Mouse (Mus musculus) cerebellum, postnatal 14 days (tissue): ENCODE results near the gene Pard3b.

Source experiments
- DNase-seq, 2 experiments: peaks; one replicate each; pipeline ENCODE4 v3.0.0; 2021; ENCODE audit warnings: mixed read lengths in 2 of 2

Pard3b gene

GRCm38 (mm10) chr1:62411368-62411767, 772.7 kb downstream of the Pard3b start:
- DNase-seq: no peak

GRCm38 (mm10) chr1:62412019-62412418, 773.4 kb downstream of the Pard3b start:
- DNase-seq: no peak

- no peak for DNase-seq
Measured at GRCm38 (mm10) chr1:62412988-62413387, 774.4 kb downstream of the Pard3b start.

- no peak for DNase-seq
Measured at GRCm38 (mm10) chr1:62414521-62414920, 775.9 kb downstream of the Pard3b start.

- DNase-seq: no peak
Measured at GRCm38 (mm10) chr1:62416627-62417374, 778.2 kb downstream of the Pard3b start.

- no peak for DNase-seq
Measured at GRCm38 (mm10) chr1:62422896-62423650, 784.4 kb downstream of the Pard3b start.

GRCm38 (mm10) chr1:62425369-62425768, 786.7 kb downstream of the Pard3b start:
- no peak for DNase-seq

- no peak for DNase-seq
Measured at GRCm38 (mm10) chr1:62428736-62429135, 790.1 kb downstream of the Pard3b start.

- no peak for DNase-seq
Measured at GRCm38 (mm10) chr1:62429333-62430182, 790.9 kb downstream of the Pard3b start.

- DNase-seq: no peak
Measured at GRCm38 (mm10) chr1:62431054-62431453, 792.4 kb downstream of the Pard3b start.

GRCm38 (mm10) chr1:62433891-62434290, 795.3 kb downstream of the Pard3b start:
- no peak for DNase-seq

- no peak for DNase-seq
Measured at GRCm38 (mm10) chr1:62435844-62436243, 797.2 kb downstream of the Pard3b start.

- DNase-seq: no peak
Measured at GRCm38 (mm10) chr1:62436304-62436703, 797.7 kb downstream of the Pard3b start.

- DNase-seq: no peak
Measured at GRCm38 (mm10) chr1:62437493-62437892, 798.9 kb downstream of the Pard3b start.

GRCm38 (mm10) chr1:62444406-62444805, 805.8 kb downstream of the Pard3b start:
- DNase-seq: no peak

- no peak for DNase-seq
Measured at GRCm38 (mm10) chr1:62446818-62447217, 808.2 kb downstream of the Pard3b start.

GRCm38 (mm10) chr1:62449193-62449875, 810.7 kb downstream of the Pard3b start:
- peak; percentile 10 to 55 for DNase-seq

- no peak for DNase-seq
Measured at GRCm38 (mm10) chr1:62465536-62465935, 826.9 kb downstream of the Pard3b start.

GRCm38 (mm10) chr1:62466544-62466943, 827.9 kb downstream of the Pard3b start:
- DNase-seq: no peak

GRCm38 (mm10) chr1:62483059-62483458, 844.4 kb downstream of the Pard3b start:
- no peak for DNase-seq

GRCm38 (mm10) chr1:62488871-62489270, 850.2 kb downstream of the Pard3b start:
- DNase-seq: no peak

- DNase-seq: no peak
Measured at GRCm38 (mm10) chr1:62499146-62499545, 860.5 kb downstream of the Pard3b start.

GRCm38 (mm10) chr1:62510501-62510900, 871.9 kb downstream of the Pard3b start:
- no peak for DNase-seq
